Comparison of ENCODE assay signal across 7 mouse cellular contexts in the genomic region with DNA sequence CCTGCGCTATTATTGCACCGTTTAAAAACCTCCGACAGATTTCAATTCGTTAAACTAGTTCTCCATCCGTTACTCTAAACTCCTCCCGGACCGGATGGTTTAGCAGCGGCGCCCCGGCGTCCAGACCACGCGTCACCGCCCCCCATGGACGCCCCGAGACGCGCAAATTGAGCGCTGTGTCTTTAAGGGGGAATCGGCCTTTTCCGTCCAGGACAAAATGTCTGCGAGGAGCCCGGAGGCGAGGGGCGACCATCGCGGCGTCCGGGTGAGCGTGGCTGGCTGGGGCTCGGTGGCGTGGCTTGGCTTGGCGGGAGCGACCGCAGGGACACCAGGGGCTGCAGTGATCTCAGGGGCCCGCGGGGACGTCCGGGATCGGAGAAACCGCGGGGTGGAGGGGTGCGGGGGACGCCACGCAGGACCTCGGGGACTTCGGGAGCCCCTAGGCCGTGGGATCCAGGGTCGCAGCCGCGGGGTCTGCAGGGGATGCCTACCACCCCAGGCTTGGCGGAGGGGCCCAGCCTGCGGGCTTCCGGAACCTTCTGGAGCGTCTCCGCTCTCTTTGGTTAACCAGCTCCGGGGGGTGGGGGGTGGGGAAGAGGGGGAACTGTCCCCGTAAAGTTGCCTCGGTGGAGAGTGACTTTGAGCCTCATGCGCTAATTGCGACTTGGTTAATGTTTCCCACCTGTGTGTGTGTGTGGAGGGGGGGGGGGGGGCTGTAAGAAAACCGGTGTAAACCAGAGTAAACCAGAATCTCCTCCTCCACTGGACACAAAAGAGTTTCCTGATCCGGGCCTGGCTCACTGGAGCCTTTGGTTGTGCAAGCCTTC. TPM values are rescaled to one million over a fixed set of nuclear protein-coding genes. Genes with fewer than 3 reads are reported as not detected.
DNase-seq lines count a peak whose midpoint lies in the region; ATAC-seq and TF ChIP-seq lines count a peak whose summit lies in the region.

No protein-coding gene starts in this region.

- TF ChIP-seq POLR2A in cortical plate, adult 2 months (IDR thresholded peaks at IDR 0.05; ENCODE audit: extremely low read depth, insufficient read depth, low read length), result no peak
- 0 out of 2 replicates have a peak, but pooled peaks have one; percentile 34 for TF ChIP-seq POLR2A in limb, embryonic 14.5 days (IDR thresholded peaks at IDR 0.05; ENCODE audit: borderline replicate concordance, extremely low read depth, insufficient read depth, insufficient read length)

- peak; percentile 79 for ATAC-seq in granulocyte monocyte progenitor cell, adult 5-6 weeks (replicated peaks; ENCODE audit: poor library complexity, severe bottlenecking)
- peak; percentile 80 for ATAC-seq in intestine, embryonic 16.5 days
- ATAC-seq in limb, embryonic 14.5 days (ENCODE audit: low FRiP score, low read depth), result peak; percentile 81
- peak; percentile 71 for ATAC-seq in midbrain, embryonic 15.5 days (replicated peaks)

- peak overlapping the region; percentile 71 for H3K4me3 ChIP-seq in cortical plate, adult 2 months (ENCODE audit: insufficient read depth, low read length)
- H3K4me3 ChIP-seq in intestine, embryonic 16.5 days (ENCODE audit: low read length), result peak overlapping the region; percentile 89
- H3K4me3 ChIP-seq in limb, embryonic 14.5 days (replicated peaks; ENCODE audit: low read length), result peak overlapping the region; percentile 96
- H3K4me3 ChIP-seq in midbrain, embryonic 15.5 days, result peak overlapping the region; percentile 88

- no peaks in the 10 kb centered on the region for H3K27me3 ChIP-seq in intestine, embryonic 16.5 days (replicated peaks; ENCODE audit: control insufficient read depth, insufficient read depth, low read length)
- H3K27me3 ChIP-seq in limb, embryonic 14.5 days (ENCODE audit: control insufficient read depth, insufficient read depth, low read length), result no peaks in the 10 kb centered on the region
- H3K27me3 ChIP-seq in midbrain, embryonic 15.5 days (replicated peaks), result no peaks in the 10 kb centered on the region

- peak overlapping the region; percentile 80 for H3K4me2 ChIP-seq in intestine, embryonic 16.5 days (ENCODE audit: low read depth, low read length)
- peak overlapping the region; percentile 78 for H3K4me2 ChIP-seq in limb, embryonic 14.5 days (replicated peaks; ENCODE audit: low read depth, low read length, severe bottlenecking)
- H3K4me2 ChIP-seq in midbrain, embryonic 15.5 days, result peak overlapping the region; percentile 60

- TF ChIP-seq CTCF in cortical plate, adult 2 months (IDR thresholded peaks at IDR 0.05; ENCODE audit: extremely low read depth, insufficient read depth, low read length), result no peak

- H3K36me3 ChIP-seq in intestine, embryonic 16.5 days (ENCODE audit: control insufficient read depth, insufficient read depth, low read length), result no peaks in the 10 kb centered on the region
- 0 out of 2 replicates have a peak, but pooled peaks cover 9% of the 10 kb centered on the region for H3K36me3 ChIP-seq in limb, embryonic 14.5 days (ENCODE audit: control insufficient read depth, insufficient read depth, low read length)
- no peaks in the 10 kb centered on the region for H3K36me3 ChIP-seq in midbrain, embryonic 15.5 days (replicated peaks)

- peak overlapping the region; percentile 20 for H3K27ac ChIP-seq in cortical plate, adult 2 months (ENCODE audit: insufficient read depth, low read length)
- peak overlapping the region; percentile 100 for H3K27ac ChIP-seq in intestine, embryonic 16.5 days (ENCODE audit: low read length)
- peak overlapping the region; percentile 100 for H3K27ac ChIP-seq in limb, embryonic 14.5 days (replicated peaks; ENCODE audit: low read depth, low read length)
- H3K27ac ChIP-seq in midbrain, embryonic 15.5 days, result peak overlapping the region; percentile 96

- DNase-seq in adrenal gland, adult 18-20 months (ENCODE audit: low spot score in 2 of 2), result peak; percentile 60 to 67
- DNase-seq in limb, embryonic 14.5 days (ENCODE audit: low spot score), result peak; percentile 84
- peak; percentile 46 to 52 for DNase-seq in spleen, postnatal 36 days (ENCODE audit: low spot score in 2 of 2)

- WGBS in intestine, embryonic 16.5 days, result under 1% methylated on average over 60 of the region's 63 CpGs
- WGBS in limb, embryonic 14.5 days, result under 1% methylated on average over 63 of the region's 63 CpGs
- under 1% methylated on average over 62 of the region's 63 CpGs for WGBS in midbrain, embryonic 15.5 days

- peaks cover 3% of the 10 kb centered on the region; the same call in 1 of the 2 replicates for H3K4me1 ChIP-seq in cortical plate, adult 2 months (ENCODE audit: control insufficient read depth, insufficient read depth, low read length)
- peaks cover 12% of the 10 kb centered on the region for H3K4me1 ChIP-seq in intestine, embryonic 16.5 days (ENCODE audit: control insufficient read depth, insufficient read depth, low read length)
- peaks cover 25% of the 10 kb centered on the region for H3K4me1 ChIP-seq in limb, embryonic 14.5 days (ENCODE audit: control insufficient read depth, insufficient read depth, low read length)
- peaks cover 33% of the 10 kb centered on the region for H3K4me1 ChIP-seq in midbrain, embryonic 15.5 days

- H3K9ac ChIP-seq in intestine, embryonic 16.5 days (ENCODE audit: low read depth, low read length), result peak overlapping the region; percentile 98
- peak overlapping the region; percentile 100 for H3K9ac ChIP-seq in limb, embryonic 14.5 days (ENCODE audit: low read depth, low read length, severe bottlenecking)
- peak overlapping the region; percentile 96 for H3K9ac ChIP-seq in midbrain, embryonic 15.5 days

- H3K9me3 ChIP-seq in intestine, embryonic 16.5 days (ENCODE audit: control insufficient read depth, low read length), result no peaks in the 10 kb centered on the region
- no peaks in the 10 kb centered on the region for H3K9me3 ChIP-seq in limb, embryonic 14.5 days (ENCODE audit: control insufficient read depth, low read length)
- H3K9me3 ChIP-seq in midbrain, embryonic 15.5 days, result no peaks in the 10 kb centered on the region

RNA-seq across cellular contexts. Expression of gene Zbed3, which starts 1.9 kb away (rescaled TPM):
- 10 to 100 TPM; 21.4 to 29.3 TPM for total RNA-seq in adrenal gland, adult 18-20 months (2021)
- 19.5 and 19.8 TPM in 2 replicates for polyA plus RNA-seq in cortical plate, adult 2 months (2012; rRNA removed)
- 32.4 and 32.9 TPM in 2 replicates for total RNA-seq in granulocyte monocyte progenitor cell, adult 5-6 weeks (2014; fragmentation: Nextera tagmentation)
- 4.6 and 5.0 TPM in 2 replicates for total RNA-seq in granulocyte monocyte progenitor cell, adult 5-6 weeks (2017)
- 38.5 and 43.4 TPM in 2 replicates for polyA plus RNA-seq in intestine, embryonic 16.5 days (2015; fragmentation: Nextera tagmentation; extraction: Ambion mirVana)
- polyA plus RNA-seq in limb, embryonic 14.5 days (2012; rRNA removed), result 80.2 and 102 TPM in 2 replicates
- polyA plus RNA-seq in limb, embryonic 14.5 days (2014; fragmentation: Nextera tagmentation; extraction: Ambion mirVana), result 68.8 and 75.5 TPM in 2 replicates
- 38.5 and 38.9 TPM in 2 replicates for polyA plus RNA-seq in midbrain, embryonic 15.5 days (2015; fragmentation: Nextera tagmentation; extraction: Ambion mirVana)

RNA-seq across cellular contexts. Expression of gene Aggf1, which starts 49.9 kb away (rescaled TPM):
- total RNA-seq in adrenal gland, adult 18-20 months (2021), result 10 to 100 TPM; 33.3 to 40.1 TPM
- polyA plus RNA-seq in cortical plate, adult 2 months (2012; rRNA removed), result 36.5 and 39.4 TPM in 2 replicates
- 28.1 and 37.4 TPM in 2 replicates for total RNA-seq in granulocyte monocyte progenitor cell, adult 5-6 weeks (2014; fragmentation: Nextera tagmentation)
- total RNA-seq in granulocyte monocyte progenitor cell, adult 5-6 weeks (2017), result 41.3 and 52.6 TPM in 2 replicates
- polyA plus RNA-seq in intestine, embryonic 16.5 days (2015; fragmentation: Nextera tagmentation; extraction: Ambion mirVana), result 22.8 and 25.0 TPM in 2 replicates
- 20.0 and 24.4 TPM in 2 replicates for polyA plus RNA-seq in limb, embryonic 14.5 days (2012; rRNA removed)
- 32.9 and 37.1 TPM in 2 replicates for polyA plus RNA-seq in limb, embryonic 14.5 days (2014; fragmentation: Nextera tagmentation; extraction: Ambion mirVana)
- 41.8 and 42.9 TPM in 2 replicates for polyA plus RNA-seq in midbrain, embryonic 15.5 days (2015; fragmentation: Nextera tagmentation; extraction: Ambion mirVana)

Comparison
In these comparisons a context has a peak if more than half of its experiments do, and no peak if none do; other contexts are left out.
1. Peak in every context shown above with its lines: DNase-seq, ATAC-seq, H3K4me3 ChIP-seq and H3K27ac ChIP-seq.
2. H3K27ac ChIP-seq: peak in every context shown above with its lines; median percentile 100 in intestine, embryonic 16.5 days; 100 in limb, embryonic 14.5 days; 96 in midbrain, embryonic 15.5 days; 20 in cortical plate, adult 2 months.